Mouse (Mus musculus) ES-E14 (cell line): ENCODE measurements around the gene Izumo4.

Experiments
- CHD2 ChIP-seq: IDR thresholded peaks from 2 replicates; pipeline ENCODE4 v1.6.1; 2014; ENCODE audit warnings: mild to moderate bottlenecking, low read depth, low read length, inconsistent platforms
- HCFC1 ChIP-seq: IDR thresholded peaks from 2 replicates; pipeline ENCODE4 v1.6.1; 2012; ENCODE audit warnings: low read length, inconsistent platforms, borderline replicate concordance; ENCODE audit not compliant: insufficient read depth
- MAFK ChIP-seq: IDR thresholded peaks from 2 replicates; pipeline ENCODE4 v1.6.1; 2014; ENCODE audit warnings: mild to moderate bottlenecking, low read depth, low read length, inconsistent platforms; ENCODE audit not compliant: insufficient read depth
- ZC3H11A ChIP-seq: IDR thresholded peaks from 2 replicates; pipeline ENCODE4 v1.6.1; 2012; ENCODE audit warnings: low read depth, mild to moderate bottlenecking, inconsistent platforms, low read length, borderline replicate concordance
- ZNF384 ChIP-seq: IDR thresholded peaks from 2 replicates; pipeline ENCODE4 v1.6.1; 2012; ENCODE audit warnings: low read depth, low read length, inconsistent platforms

DNA sequence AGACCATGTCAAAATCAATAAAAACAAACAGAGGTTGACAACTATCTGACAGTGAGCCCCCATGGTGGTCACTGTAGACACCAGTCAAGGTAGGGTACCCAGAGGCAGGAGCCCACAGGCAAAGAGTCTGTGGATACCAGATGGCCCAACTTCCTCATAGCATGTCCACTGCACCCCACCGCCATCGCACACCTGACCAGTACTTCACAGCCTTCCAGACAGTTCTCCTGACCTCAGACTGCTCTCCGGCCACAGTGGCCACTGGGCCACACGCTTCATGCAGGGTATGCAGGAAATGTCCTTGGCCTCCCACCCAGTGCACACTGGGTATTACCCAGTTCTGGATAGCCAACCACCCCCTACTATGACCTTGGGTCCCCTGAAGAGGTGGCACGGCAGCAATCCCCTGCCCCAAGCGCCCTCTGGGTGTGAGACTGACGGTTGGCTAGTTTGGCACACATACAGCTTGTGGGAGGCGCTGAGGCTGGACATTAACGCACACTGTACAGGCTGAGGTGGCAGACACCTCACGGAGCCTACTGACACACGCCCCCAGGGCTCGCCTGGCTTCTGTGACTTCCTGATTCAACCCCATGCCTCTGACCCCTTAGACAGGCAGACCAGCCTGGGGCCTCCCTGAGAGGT, 8.5 kb upstream of the Izumo4 start:
- TF ChIP-seq HCFC1 (no peak), CHD2 (no peak), ZNF384 (no peak), ZC3H11A (no peak), MAFK (no peak)
